Mouse (Mus musculus) lung, postnatal 36 days (tissue): Measurements from ENCODE around the gene Hist1h2bh.
A peak's percentile ranks its signal among the peaks of the same experiment; 100 is the strongest.
"Not testable (repeated sequence)": the region's sequence is repeated elsewhere in the genome, so short reads cannot be mapped to it uniquely, and the experiment has no call there.

Source experiments
- DNase-seq: peaks from one replicate; pipeline ENCODE4 v3.0.0; 2022; ENCODE audit warnings: mixed read lengths

Gene Hist1h2bh

DNA sequence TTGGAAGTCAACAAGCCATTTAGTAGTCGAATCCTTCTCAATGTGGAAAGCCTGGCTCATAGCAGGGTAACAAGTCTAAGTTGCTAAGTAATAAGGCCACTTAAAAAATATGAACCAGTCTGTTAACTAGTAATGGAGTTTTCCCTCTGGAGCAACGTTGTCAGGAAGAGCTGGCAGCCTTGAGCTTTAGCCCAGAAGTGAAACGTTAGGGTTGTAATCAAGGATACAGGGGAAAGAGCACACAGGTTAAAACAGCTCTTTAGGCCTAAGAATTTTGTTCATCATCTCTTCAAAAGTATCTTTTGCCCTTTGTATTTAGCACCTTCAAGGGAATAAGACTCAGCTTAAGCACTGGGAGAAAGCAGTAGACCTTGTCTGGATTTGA is 7.6 kb upstream of the Hist1h2bh start:
- no peak for DNase-seq

DNA sequence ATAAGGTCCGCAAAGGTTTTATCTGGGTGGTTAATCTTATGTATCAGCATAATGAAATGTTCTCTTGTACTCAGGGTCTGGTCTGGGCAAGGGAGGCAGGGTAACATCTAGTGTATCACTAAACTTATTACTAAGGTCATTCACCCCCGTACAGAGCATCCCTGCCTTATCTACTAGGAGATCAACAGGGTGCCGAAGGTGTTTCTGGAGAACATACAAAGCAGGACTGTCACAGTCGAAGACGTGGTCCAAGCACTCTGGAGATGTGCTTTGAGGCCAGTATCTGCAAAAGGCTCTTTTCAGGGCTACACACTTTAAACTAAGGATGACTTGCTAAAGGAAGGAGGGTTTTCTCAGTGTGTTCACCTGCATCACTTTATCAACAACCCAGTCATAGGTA is 3.5 kb upstream of the Hist1h2bh start:
- DNase-seq: no peak

DNA sequence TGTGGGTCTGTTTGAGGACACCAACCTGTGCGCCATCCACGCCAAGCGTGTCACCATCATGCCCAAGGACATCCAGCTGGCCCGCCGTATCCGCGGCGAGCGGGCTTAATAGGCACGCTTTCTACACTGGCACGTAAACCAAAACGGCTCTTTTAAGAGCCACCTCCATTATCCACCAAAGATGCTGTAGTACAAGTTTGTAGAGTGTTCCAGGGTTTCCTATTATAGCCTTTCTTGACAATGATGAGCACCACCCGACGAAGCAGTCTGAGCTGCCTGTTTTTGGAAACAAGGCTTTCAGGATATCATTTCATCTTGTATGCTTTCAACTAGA is 1.6 kb upstream of the Hist1h2bh start:
- not testable (repeated sequence) for DNase-seq

DNA sequence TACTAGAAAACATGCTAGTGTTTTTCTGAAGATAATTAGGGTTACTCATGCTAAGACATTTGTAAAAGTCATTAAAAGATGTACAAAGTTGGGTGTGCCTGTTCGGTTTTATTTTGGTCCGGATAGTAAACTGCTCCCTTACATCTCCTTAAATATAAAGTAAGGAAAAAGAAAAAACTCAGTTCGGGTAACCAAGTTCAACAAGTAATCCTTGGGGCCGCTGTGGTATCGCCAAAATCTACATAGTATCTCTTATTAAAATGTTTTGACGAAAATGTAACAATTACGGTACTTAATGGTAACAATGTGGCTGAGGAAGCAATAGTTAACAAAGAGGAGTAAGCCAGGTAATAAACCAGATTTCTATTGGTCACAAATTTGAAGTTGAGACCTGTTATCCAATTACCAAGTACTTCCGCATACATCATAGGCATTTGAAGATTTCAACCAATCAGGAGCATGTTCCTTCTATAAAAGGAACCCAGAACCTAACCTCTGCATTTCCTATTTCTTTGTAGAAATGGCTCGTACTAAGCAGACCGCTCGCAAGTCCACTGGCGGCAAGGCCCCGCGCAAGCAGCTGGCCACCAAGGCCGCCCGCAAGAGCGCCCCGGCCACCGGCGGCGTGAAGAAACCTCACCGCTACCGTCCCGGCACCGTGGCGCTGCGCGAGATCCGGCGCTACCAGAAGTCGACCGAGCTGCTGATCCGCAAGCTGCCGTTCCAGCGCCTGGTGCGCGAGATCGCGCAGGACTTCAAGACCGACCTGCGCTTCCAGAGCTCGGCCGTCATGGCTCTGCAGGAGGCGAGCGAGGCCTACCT is 984 bp upstream of the Hist1h2bh start, which contains the start of gene Hist1h3f:
TSS of gene Hist1h3f (plus strand) at position 88 of the 822 bp plus-strand sequence.
- DNase-seq: peak; percentile 91

DNA sequence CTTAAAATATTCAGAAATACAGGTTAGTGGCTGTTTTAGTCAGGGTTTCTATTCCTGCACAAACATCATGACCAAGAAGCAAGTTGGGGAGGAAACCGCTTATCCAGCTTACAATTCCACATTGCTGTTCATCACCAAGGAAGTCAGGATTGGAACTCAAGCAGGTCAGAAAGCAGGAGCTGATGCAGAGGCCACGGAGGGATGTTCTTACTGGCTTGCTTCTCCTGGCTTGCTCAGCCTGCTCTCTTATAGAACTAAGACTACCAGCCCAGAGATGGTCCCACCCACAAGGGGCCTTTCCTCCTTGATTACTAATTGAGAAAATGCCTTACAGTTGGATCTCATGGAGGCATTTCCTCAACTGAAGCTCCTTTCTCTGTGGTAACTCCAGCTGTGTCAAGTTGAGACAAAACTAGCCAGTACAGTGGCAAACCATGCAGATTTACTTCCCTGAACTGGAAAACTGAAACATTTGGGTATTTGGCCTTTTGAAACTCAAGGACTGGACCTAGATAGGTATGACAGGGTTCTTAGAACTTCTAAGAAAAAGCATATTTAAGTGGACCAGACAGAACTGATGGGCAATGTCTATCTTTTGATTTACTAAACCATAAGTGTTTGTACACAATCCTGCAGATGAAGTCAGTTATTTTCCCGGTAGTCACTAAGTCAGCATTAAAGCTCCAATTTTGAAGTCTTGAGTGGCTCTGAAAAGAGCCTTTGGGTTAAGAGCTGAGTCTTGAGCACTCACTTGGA is 789 bp downstream of the Hist1h2bh start:
- DNase-seq: not testable (repeated sequence)

DNA sequence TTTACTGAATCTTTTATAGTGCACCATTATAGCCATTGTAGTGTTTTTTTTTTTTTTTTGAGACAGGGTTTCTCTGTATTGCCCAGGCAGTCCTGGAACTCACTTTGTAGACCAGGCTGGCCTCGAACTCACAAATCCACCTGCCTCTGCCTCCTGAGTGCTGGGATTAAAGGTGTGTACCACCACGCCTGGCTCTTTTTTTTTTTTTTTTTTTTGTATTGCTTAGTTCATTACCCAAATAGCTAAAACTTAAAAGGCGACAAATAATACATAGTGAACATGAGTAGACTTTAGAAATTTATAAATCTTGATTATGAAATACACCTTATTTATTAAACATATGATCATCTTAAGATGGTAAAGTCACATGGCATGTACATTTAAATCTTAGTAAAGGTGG is 1.7 kb downstream of the Hist1h2bh start:
- DNase-seq: no peak

DNA sequence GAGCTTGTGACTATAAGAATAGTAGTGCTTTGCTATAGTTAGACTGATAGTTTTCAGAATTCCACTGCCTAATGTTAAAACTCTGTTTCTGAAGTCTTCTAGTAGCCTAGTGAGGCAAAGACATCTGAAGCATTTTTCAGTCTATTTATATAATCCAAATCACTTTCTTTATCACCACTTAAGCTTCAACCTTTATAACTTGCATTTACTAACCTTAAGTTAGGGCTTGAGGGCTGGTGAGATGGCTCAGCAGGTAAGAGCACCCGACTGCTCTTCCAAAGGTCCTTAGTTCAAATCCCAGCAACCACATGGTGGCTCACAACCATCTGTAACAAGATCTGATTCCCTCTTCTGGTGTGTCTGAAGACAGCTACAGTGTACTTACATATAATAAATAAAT is 3.4 kb downstream of the Hist1h2bh start:
- DNase-seq: not testable (repeated sequence)

DNA sequence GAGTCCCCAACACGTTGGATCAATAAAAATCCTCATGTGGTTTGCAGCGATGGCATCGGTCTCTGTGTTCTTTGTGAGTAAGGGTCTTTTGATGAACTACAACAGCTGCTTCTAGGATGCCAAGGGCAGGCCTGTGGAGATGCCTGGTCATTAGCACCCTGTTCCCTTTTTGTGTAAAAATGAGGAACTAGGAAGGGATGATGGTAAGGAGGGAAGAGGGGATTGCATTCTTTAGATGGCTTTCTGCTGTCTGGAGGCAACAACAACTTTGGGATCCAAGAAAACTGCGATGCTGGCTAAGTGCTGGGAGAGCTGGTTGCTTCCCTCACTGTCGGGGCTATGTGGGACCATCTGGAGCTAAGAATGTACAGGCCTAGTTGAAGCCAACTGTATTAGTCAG is 4.9 kb downstream of the Hist1h2bh start:
- DNase-seq: no peak

DNA sequence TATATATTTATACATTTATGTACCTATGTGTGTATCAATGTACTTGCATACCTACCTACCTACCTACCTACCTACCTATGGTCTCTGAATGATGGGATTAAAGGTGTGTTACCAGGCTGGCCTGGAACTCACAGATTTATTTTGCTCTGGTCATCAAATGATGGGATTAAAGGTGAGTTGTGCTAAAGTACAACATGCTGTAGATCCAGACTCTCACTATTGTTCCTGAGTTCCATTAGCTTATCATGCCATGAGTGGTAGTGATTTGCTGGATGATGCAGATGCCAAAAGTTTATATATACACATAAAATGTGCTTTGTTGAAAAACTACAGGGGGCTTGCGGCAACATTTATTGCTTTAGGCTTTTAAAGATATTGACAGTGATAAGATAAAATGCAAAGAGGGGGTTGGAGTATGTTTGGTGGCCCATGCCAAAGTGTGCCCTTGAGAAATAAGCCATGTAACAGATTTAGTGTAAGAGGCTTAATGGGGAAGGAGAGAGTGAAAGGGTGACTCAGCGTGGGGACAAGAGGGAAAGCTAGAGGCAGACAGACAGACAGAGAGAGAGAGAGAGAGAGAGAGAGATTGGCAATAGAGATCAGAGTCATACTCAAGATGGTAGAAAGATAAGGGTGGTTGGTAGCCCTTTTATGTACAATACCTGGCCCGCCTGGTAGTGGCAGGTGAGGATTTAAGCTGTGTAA is 6.0 kb downstream of the Hist1h2bh start:
- DNase-seq: no peak

DNA sequence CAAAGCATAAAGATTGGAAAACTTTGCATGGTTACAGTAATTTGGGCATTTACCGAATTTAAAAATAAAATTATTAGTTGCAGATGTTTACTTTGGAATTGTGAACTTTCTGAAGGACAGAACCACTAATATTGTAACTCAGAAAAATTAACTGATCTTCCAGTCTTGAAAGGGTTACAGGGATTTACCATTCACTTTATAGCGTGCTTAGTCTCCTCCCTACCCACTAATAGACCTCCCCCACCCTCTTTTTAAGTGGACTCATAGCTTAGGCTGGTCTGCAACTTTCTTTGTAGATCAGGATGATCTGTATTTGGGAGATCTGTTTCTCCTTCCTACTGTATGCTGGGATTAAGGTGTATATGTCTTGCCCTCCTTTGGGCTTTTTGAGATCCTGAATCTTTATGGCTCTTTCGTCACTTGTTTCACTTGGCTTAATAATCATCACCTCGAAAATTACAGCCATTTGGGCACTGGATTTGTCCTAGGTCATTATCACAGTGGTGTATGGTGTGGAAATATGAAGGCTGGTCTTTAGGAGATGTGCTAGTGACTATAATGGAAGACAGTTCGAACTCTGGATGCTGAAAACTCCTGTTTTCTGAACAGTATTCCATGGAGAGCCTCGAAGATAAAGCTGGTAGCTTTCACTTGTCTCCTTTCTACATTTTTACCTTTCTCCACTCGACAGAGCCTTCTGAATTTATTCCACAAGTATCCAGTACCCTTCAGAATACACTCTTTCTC is 6.9 kb downstream of the Hist1h2bh start:
- no peak for DNase-seq

DNA sequence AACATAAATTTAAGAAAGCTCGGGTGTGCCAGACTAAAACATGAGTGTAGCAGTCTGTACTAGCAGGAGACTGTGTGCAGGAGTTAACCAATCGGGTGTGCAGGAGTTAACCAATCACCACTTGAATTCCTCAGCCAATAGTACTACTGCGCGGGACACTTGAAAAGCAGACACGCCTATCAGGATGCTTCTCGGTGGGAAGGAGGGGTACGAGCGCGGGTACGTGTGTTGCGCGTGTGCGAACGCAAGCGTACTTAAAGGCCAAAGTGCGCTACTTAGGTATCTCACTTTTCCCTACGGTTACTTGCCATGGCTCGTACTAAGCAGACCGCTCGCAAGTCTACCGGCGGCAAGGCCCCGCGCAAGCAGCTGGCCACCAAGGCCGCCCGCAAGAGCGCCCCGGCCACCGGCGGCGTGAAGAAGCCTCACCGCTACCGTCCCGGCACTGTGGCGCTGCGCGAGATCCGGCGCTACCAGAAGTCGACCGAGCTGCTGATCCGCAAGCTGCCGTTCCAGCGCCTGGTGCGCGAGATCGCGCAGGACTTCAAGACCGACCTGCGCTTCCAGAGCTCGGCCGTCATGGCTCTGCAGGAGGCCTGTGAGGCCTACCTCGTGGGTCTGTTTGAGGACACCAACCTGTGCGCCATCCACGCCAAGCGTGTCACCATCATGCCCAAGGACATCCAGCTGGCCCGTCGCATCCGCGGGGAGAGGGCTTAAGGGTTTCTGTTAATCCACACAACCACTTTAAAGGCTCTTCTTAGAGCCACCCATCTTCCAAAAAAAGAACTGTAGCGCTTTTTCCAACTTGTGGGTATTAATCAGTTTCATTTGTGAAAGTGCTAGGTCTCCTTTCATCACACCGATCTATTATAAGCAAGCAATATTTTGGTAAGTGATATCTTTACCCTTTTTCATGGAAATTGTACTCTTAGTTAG is 7.8 kb downstream of the Hist1h2bh start, which contains the start of gene Hist1h3g:
TSS of gene Hist1h3g (plus strand) at position 286 of the 939 bp plus-strand sequence.
- peak; percentile 94 for DNase-seq

DNA sequence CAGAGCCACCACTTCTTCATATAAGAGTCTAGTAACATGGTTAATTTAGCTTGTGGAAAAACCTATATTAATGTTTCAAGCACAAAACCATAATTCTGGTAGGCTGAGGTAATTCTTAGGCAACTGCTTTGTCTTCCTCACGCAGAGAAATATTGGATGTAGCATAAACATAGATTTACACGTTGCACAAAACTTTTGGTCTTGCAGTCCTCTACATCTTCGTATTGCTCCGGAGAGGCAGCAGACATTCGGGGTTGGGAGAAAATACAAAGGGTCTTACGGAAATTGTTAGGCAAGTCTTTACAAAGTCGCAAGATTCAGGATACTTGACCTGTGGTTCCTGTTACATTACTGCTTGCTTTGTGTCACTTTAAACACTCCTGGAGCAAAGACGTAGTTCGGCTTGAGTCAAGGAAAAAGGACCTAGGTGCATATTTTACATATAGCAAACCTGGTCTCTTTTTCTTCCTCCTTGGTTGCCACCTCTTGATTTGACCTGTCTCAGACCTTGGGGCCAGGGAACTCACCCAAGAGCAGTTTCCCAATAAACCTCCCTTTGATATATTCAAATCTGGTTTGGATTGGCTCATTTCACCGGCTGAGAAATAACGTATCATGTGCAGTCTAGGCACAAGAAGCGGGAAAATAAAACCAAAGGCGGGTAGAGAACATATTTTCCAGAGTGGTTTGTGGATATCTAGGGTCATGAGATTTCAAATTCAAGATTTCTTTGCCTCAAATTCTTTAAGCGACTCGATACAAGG is 8.6 kb downstream of the Hist1h2bh start:
- no peak for DNase-seq

DNA sequence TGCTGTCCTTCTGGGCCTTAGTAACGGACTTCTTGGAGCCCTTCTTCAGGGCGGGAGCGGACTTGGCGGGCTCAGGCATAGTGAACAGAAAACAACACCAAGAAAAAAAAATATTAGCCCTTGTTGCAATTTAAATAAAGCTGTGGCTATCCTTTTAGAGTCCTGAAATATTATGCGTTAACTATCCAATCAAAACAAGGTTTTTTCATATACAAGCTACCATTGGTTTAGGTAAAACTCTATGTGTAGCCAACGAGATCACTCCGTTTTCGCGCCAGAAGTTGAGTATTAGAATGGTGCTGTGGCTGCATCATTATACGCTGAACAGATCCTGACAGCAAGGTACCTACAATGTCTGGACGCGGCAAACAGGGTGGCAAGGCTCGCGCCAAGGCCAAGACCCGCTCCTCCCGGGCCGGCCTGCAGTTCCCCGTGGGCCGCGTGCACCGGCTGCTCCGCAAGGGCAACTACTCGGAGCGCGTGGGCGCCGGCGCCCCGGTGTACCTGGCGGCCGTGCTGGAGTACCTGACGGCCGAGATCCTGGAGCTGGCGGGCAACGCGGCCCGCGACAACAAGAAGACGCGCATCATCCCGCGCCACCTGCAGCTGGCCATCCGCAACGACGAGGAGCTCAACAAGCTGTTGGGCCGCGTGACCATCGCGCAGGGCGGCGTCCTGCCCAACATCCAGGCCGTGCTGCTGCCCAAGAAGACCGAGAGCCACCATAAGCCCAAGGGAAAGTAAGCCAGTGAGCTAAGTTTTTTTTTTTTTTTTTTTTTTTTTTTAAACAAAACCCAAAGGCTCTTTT is 9.4 kb downstream of the Hist1h2bh start, which contains the start of gene Hist1h2af:
TSS of gene Hist1h2af (plus strand) at position 347 of the 808 bp plus-strand sequence.
- DNase-seq: peak; percentile 83

DNA sequence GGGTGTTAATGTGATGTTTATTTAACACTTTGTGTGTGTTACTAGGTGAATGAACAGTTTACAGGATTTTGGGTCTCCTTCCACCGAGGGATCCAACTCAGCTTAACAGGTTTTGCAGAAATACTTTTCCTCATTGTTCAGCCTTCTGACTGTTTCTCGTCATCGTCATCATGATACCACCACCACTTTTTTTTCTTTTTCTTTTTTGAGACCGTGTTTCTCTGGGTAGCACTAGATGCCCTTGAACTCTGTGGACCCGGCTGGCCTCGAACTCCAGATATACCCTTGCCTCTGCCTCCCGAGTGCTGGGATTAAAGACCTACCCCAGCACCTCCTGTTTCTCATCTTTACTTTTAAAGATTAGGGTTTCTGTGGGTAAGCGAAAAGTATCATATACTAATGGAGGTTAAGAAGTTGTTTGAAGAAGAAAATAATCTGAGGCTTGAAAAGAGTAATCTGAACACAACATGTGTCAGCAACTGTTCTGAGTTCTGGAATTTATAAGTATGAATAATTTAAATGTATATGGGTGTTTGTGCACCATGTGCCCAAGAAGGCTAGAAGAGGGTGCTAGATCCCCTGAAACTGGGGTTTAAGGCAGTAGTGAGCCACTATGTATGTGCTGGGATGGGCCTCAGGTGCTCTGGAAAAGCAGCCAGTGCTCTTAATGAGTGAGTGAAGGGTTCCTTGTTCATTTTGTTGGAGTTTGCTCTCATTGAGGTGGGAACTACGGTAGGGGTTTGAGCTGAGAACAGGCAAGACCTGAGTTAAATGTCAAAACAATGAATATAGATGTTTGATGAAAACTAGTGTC is 10.7 kb downstream of the Hist1h2bh start:
- no peak for DNase-seq

DNA sequence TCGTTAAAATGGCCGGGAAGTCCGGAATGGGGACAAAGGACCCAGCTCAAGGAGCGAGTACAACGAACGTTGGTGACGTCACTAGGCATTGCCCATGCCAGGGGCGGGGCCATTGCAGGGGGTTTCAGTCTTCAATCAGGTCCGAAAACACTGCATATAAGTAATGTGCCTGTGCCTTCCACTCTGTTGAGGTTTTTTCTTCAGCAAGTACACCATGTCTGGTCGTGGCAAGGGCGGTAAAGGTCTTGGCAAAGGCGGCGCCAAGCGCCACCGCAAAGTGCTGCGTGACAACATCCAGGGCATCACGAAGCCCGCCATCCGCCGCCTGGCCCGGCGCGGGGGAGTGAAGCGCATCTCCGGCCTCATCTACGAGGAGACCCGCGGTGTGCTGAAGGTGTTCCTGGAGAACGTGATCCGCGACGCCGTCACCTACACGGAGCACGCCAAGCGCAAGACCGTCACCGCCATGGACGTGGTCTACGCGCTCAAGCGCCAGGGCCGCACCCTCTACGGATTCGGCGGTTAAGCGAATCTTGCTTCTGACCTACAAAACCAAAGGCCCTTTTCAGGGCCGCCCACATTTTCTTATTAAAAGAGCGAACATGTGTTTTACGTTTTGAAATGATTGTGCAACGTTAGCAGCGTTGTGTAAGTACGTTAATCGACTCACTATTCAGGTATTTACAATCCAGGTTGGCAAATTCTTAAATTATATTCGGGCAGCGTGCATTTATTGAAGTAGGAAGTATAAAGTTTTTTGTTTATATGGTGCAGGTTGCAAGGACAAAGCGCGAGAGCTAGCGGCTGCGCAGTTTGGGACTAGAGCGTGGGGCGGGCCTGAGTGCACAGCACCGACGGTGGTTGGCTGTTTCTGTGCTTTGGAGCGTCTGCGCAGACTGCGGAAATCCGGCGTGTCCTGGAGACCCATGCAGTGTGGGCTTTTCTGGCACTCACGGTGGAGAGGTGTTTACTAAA is 12.0 kb downstream of the Hist1h2bh start, which contains the start of gene Hist1h4h:
TSS of gene Hist1h4h (plus strand) at position 150 of the 975 bp plus-strand sequence.
- DNase-seq: peak; percentile 99

DNA sequence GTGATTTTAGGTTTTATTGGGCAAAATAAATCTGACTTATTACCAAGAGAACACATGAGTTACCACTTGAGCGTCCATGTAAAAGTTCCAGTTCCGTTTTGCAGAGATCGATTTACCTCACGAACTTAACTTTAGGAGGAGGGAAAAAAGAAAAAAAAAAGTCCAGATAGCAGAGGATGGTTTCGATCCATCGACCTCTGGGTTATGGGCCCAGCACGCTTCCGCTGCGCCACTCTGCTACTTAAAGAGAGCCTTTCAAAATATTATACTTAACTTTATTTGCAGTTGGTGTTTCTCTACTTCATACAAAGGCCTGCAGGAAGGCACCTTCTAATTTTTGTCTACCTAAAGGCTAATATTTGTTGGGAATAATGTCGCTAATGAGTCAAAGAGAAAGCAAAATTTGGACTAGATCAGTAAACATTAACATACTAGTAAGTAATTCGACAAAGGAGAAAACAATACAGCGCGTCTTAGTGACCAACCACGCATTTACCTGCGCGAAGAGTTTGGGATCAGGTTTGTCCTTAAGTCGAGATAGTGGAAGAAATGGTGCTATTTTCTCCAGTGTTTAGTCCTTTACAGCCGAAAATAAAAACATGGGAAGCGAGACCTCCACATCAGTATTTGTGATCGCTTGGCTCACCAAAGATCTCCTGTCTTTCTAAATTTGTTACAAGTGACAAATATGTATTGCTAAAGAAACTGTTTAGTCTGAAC is 12.9 kb downstream of the Hist1h2bh start:
- DNase-seq: peak; percentile 84
